Mouse (Mus musculus) C2C12 (cell line): Measurements from ENCODE around the gene Rbm4b.

ENCODE experiments used
- CEBPB ChIP-seq: IDR thresholded peaks from one replicate; pipeline ENCODE4 v1.6.1; 2011; ENCODE audit warnings: low read depth, mild to moderate bottlenecking, control low read depth, moderate library complexity
- CTCF ChIP-seq: IDR thresholded peaks from one replicate; pipeline ENCODE4 v1.5.1; 2011; ENCODE audit not compliant: control insufficient read depth, insufficient read depth, insufficient read length
- MAX ChIP-seq: IDR thresholded peaks from one replicate; pipeline ENCODE4 v1.6.1; 2011; ENCODE audit warnings: mild to moderate bottlenecking, control low read depth
- MYOD1 ChIP-seq: IDR thresholded peaks from one replicate; pipeline ENCODE4 v1.6.1; 2011; ENCODE audit warnings: low read depth; ENCODE audit not compliant: control insufficient read depth, insufficient read length
- MYOG ChIP-seq: IDR thresholded peaks from one replicate; pipeline ENCODE4 v1.6.1; 2011; ENCODE audit not compliant: control insufficient read depth, insufficient read length; ENCODE audit errors: extremely low read depth
- USF1 ChIP-seq: IDR thresholded peaks from one replicate; pipeline ENCODE4 v1.6.1; 2011; ENCODE audit warnings: low read depth, mild to moderate bottlenecking, control low read depth, moderate library complexity

DNA sequence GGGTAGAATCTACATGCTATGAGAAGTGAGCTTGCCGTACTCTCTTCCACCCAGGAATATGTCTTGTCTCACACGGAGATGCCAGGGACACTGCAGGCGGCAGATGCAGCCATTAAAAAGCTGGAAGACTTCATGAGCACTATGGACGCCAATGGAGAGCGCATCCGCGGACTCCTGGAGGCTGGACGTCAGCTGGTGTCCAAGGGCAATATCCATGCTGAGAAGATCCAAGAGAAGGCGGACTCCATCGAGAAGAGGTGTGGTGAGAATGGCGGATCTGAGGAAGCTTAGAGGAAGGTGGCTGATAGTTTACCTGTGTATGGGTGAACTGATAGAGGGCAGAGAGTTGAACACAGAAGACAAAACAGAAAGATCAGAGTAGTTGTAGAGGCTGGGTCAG is 17.2 kb upstream of the Rbm4b start:
- no peak for TF ChIP-seq CTCF
- no peak for TF ChIP-seq CEBPB
- TF ChIP-seq MYOG = no peak
- no peak for TF ChIP-seq MYOD1
- no peak for TF ChIP-seq MAX
- TF ChIP-seq USF1 = no peak
